Mouse (Mus musculus): ENCODE results near the gene Bcl7b.

GRCm38 (mm10) chr5:135134534-135134933, 33.5 kb upstream of the Bcl7b start:
- TF ChIP-seq EP300 (IDR thresholded peaks at IDR 0.05): no peak
- peak; percentile 70 for TF ChIP-seq CTCF (IDR thresholded peaks at IDR 0.05)
